Mouse (Mus musculus) hindbrain, embryonic 14.5 days (tissue): ENCODE results near the gene Dnajc5. TPM values are rescaled to one million over a fixed set of nuclear protein-coding genes. Genes with fewer than 3 reads are reported as not detected.
A peak's percentile ranks its signal among the peaks of the same experiment; 100 is the strongest.

ENCODE experiments used
- ATAC-seq: fragments of 200-750 bp; cut with Nextera tagmentation; 2 replicates; pipeline ENCODE4 v1.8.0; 2017; ENCODE audit warnings: moderate number of reproducible peaks, mild to moderate bottlenecking, moderate TSS enrichment, moderate library complexity; ENCODE audit not compliant: low FRiP score
- DNase-seq: peaks from one replicate; pipeline ENCODE4 v3.0.0-alpha.2; 2015; ENCODE audit warnings: low spot score
- H3K27ac ChIP-seq: fragments of 300-500 bp; sonication (generic); 2 replicates; pipeline ENCODE4 v1.5.1; 2014; ENCODE audit warnings: mild to moderate bottlenecking, moderate library complexity
- H3K27me3 ChIP-seq: fragments of 300-500 bp; sonication (generic); 2 replicates; pipeline ENCODE4 v1.6.1; 2014; ENCODE audit warnings: mild to moderate bottlenecking, low read length, mixed read lengths; ENCODE audit not compliant: control insufficient read depth, insufficient read depth
- H3K36me3 ChIP-seq: fragments of 300-500 bp; sonication (generic); replicated peaks from 2 replicates; pipeline ENCODE4 v1.6.1; 2014; ENCODE audit not compliant: control insufficient read depth, insufficient read depth
- H3K4me1 ChIP-seq: fragments of 300-500 bp; sonication (generic); replicated peaks from 2 replicates; pipeline ENCODE4 v1.6.1; 2014; ENCODE audit warnings: antibody characterized with exemption, low read length, mixed read lengths; ENCODE audit not compliant: control insufficient read depth, insufficient read depth
- H3K4me2 ChIP-seq: fragments of 300-500 bp; sonication (generic); replicated peaks from 2 replicates; pipeline ENCODE4 v1.6.1; 2014; ENCODE audit warnings: mild to moderate bottlenecking, moderate library complexity
- H3K4me3 ChIP-seq: fragments of 300-500 bp; sonication (generic); replicated peaks from 2 replicates; pipeline ENCODE4 v1.5.1; 2014; ENCODE audit warnings: mild to moderate bottlenecking, low read length
- H3K9ac ChIP-seq: fragments of 300-500 bp; sonication (generic); 2 replicates; pipeline ENCODE4 v1.6.1; 2014
- H3K9me3 ChIP-seq: fragments of 300-500 bp; sonication (generic); 2 replicates; pipeline ENCODE4 v1.6.1; 2016; ENCODE audit warnings: low read length; ENCODE audit not compliant: control insufficient read depth
- WGBS: fragments of 180-500 bp; shearing (Covaris S2); extraction: QIAGEN DNeasy Blood & Tissue Kit; methylation state at CpG from one replicate; pipeline ENCODE4 v1.1.7; 2014; 5-methylcytosine and 5-hydroxymethylcytosine counted together
- polyA plus RNA-seq: library from polyadenylated mRNA; unstranded; fragments of >200 nt; fragmentation: Nextera tagmentation; extraction: Ambion mirVana; gene quantifications from 2 replicates; pipeline ENCODE4 v1.2.1, GENCODE M21; 2014

Dnajc5 gene
- polyA plus RNA-seq, 1 experiment from 2014 or later: 234 TPM

DNA sequence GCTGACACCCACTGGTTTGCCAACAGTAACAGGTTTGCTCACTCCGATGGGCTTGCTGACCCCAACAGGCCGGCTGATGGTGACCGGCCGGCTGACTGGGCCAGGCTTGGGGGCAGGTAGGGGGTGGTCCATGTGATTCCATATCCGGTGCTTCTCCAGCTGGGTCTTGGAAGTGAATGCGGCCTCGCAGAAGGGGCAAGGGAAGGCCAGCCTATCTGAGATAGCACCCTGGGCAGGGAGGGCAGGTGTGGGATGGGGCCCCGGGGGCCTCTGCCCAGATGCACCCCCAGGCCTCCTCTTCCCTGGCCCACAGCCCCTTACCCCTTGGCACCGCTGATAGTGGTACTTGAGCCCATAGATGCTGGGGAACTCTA lies 69.4 kb downstream of the Dnajc5 start:
- ATAC-seq (no peak), DNase-seq (no peak)
- WGBS: 94% methylated on average over 9 of the region's 9 CpGs
- H3K4me3 ChIP-seq: no peak overlapping the region
- H3K4me1 ChIP-seq: peaks cover 12% of the 10 kb centered on the region
- no peak overlapping the region for H3K9ac ChIP-seq
- no peak overlapping the region for H3K4me2 ChIP-seq
- peaks cover 60% of the 10 kb centered on the region for H3K36me3 ChIP-seq
- H3K27me3 ChIP-seq: no peaks in the 10 kb centered on the region
- no peaks in the 10 kb centered on the region for H3K9me3 ChIP-seq
- no peak overlapping the region for H3K27ac ChIP-seq

DNA sequence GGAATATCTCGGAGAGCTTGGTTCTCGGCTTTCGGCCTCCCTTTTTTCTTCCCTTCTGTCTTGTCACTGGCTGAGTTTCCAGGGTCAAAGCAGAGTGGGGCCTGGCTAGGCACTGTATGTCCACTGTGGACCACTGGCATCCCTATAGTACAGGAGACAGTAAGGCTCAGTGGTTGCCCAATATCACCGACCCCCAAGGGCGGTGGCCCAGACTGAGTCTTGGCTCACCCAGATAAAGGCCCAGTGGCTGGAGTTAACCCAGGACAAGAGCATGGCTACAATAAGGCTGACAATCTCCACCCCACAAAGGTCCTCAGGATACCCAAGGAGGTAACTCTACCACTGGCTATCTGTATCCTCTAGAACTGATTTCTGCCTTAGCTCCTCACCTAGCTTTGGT lies 70.2 kb downstream of the Dnajc5 start:
- Histone ChIP-seq H3K36me3 (peaks cover 56% of the 10 kb centered on the region), H3K27ac (no peak overlapping the region), H3K9me3 (no peaks in the 10 kb centered on the region), H3K4me1 (peaks cover 12% of the 10 kb centered on the region), H3K9ac (no peak overlapping the region), H3K4me2 (0 out of 2 replicates have a peak overlapping the region, but pooled peaks have one; percentile 73), H3K27me3 (no peaks in the 10 kb centered on the region), H3K4me3 (no peak overlapping the region)
- ATAC-seq: no peak
- 98% methylated on average over 5 of the region's 5 CpGs for WGBS
- no peak for DNase-seq

DNA sequence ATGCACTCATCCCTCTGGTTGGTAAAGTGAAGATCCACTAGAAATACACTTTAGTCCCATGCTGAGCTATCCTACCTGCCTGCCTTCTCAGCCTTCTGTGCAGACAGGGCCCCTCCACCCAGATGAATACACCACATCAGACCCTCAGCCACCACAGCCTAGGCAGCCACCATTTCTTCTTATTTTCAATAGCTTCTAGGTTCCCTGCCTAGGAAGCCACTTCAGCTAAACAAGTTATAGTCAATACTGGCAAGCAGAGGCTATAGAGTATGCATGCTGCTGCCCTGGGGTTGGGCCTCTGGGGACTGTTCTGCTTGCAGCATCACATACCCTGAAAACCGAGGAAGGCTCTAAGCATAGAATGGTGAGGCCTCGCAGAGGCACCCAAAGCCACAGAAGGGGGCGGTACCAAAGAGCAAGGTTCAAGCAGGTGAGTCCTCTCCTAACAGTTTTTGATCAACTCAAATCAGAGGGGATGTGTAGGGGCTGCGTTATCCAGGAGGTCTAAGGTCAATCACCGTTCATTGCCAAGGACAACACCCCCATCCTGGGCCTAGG lies 71.3 kb downstream of the Dnajc5 start, which contains the start of gene Prpf6:
TSS of gene Prpf6 (plus strand) at position 341 of the 558 bp plus-strand sequence.
- ATAC-seq: no peak
- Histone ChIP-seq H3K9me3 (no peaks in the 10 kb centered on the region), H3K4me2 (peak within 1 kb of the TSS; percentile 73), H3K9ac (peak within 1 kb of the TSS; percentile 97), H3K27me3 (no peaks in the 10 kb centered on the region), H3K27ac (peak within 1 kb of the TSS; percentile 90), H3K4me3 (peak within 1 kb of the TSS; percentile 96), H3K4me1 (peaks cover 12% of the 10 kb centered on the region), H3K36me3 (peaks cover 56% of the 10 kb centered on the region)
- WGBS: 16% methylated on average over 5 of the region's 5 CpGs
- no peak for DNase-seq

DNA sequence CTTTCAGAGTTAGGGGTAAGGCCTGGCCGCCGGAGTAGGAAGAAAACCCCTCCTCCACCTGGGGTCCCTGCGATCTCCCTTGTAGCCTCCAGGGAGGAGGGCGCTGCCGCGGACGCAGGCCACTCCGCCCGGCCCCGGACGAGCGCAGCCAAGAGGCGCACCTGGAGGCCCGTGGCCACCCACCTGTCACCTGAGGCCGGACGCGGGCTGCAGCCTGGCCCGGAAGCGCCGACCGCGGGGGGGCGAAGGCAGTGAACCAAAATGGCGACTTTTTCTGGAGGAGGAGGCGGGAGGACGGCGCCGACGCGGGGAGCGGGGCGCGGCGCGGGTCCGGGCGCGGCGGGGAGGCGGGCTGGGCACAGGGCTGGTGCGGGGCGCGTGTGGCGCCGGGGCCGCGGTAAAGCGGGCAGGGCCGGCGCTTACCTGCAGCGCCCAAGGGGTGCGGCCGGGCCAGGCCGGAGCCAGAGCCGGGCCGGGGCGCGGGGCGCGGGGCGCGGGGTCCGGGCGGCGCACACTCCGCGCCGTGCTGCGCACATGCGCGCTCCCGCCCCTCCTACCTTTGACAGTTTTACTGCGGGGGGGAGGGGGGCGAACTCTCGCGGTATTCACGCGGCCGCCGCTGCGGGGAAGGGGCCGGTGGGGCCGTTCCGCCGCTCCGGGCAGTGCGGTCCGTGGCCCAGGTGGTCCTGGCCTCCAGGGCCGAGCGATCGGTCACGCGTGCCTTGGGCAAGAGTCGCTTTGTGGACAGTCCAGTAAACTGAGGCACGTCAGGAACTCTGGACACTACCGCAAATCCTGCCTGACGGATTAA lies 72.2 kb downstream of the Dnajc5 start, which contains the start of gene Zfp512b:
TSS of gene Zfp512b (minus strand) at position 573 of the 811 bp plus-strand sequence.
- DNase-seq (peak; percentile 78), ATAC-seq (peak; percentile 88)
- Histone ChIP-seq H3K4me3 (peak within 1 kb of the TSS; percentile 96), H3K9ac (peak within 1 kb of the TSS; percentile 97), H3K9me3 (no peaks in the 10 kb centered on the region), H3K27me3 (no peaks in the 10 kb centered on the region), H3K4me2 (peak within 1 kb of the TSS; percentile 73), H3K27ac (peak within 1 kb of the TSS; percentile 90), H3K36me3 (peaks cover 50% of the 10 kb centered on the region), H3K4me1 (peaks cover 14% of the 10 kb centered on the region)
- under 1% methylated on average over 65 of the region's 97 CpGs for WGBS

DNA sequence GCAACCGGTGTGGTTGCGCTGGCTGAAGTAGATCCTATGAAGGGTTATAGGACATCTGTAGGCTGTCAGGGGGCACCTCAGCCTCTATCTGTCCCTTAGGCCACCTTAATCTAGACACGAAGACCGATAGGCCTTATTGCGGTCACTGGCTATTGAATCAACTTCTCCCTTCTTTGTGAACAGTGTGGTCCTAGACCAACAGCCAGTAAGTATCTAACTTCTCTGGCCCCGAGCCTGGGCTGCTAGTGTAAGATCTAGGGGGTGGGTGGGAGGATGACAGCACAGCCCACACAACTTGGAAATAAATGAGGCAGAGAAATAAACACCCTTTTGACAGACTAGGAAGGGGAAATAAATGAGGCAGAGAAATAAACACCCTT lies 72.7 kb downstream of the Dnajc5 start:
- H3K27me3 ChIP-seq: no peaks in the 10 kb centered on the region
- peak overlapping the region; percentile 90 for H3K27ac ChIP-seq
- H3K4me2 ChIP-seq: peak overlapping the region; percentile 73
- H3K9me3 ChIP-seq: no peaks in the 10 kb centered on the region
- peaks cover 20% of the 10 kb centered on the region for H3K4me1 ChIP-seq
- H3K4me3 ChIP-seq: peak overlapping the region; percentile 96
- DNase-seq (peak; percentile 47), ATAC-seq (peak; percentile 18)
- 4% methylated on average over 6 of the region's 6 CpGs for WGBS
- peaks cover 44% of the 10 kb centered on the region for H3K36me3 ChIP-seq
- peak overlapping the region; percentile 97 for H3K9ac ChIP-seq

DNA sequence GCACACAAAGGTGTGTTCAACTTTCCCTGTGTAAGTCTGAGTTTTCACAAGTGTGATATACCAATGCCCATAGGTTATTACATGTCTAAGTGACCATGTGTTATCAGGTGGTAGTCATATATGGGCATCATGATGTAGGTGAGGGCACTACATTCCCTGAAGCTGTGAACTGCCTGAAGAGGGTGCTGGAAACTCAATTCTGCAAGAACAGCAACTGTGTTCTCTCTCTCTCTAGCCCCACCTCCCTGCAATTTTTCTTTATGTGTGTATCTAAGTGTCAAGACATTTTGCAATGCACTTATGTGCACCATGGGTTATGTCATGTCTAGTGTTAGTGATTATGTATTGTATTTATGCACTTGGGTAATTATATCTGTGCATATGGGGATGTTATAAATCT lies 73.7 kb downstream of the Dnajc5 start:
- H3K4me1 ChIP-seq: peaks cover 24% of the 10 kb centered on the region
- H3K27me3 ChIP-seq: no peaks in the 10 kb centered on the region
- ATAC-seq (no peak), DNase-seq (no peak)
- H3K27ac ChIP-seq: no peak overlapping the region
- H3K4me2 ChIP-seq: no peak overlapping the region
- no peak overlapping the region for H3K4me3 ChIP-seq
- no peak overlapping the region for H3K9ac ChIP-seq
- H3K36me3 ChIP-seq: peaks cover 35% of the 10 kb centered on the region
- no peaks in the 10 kb centered on the region for H3K9me3 ChIP-seq

DNA sequence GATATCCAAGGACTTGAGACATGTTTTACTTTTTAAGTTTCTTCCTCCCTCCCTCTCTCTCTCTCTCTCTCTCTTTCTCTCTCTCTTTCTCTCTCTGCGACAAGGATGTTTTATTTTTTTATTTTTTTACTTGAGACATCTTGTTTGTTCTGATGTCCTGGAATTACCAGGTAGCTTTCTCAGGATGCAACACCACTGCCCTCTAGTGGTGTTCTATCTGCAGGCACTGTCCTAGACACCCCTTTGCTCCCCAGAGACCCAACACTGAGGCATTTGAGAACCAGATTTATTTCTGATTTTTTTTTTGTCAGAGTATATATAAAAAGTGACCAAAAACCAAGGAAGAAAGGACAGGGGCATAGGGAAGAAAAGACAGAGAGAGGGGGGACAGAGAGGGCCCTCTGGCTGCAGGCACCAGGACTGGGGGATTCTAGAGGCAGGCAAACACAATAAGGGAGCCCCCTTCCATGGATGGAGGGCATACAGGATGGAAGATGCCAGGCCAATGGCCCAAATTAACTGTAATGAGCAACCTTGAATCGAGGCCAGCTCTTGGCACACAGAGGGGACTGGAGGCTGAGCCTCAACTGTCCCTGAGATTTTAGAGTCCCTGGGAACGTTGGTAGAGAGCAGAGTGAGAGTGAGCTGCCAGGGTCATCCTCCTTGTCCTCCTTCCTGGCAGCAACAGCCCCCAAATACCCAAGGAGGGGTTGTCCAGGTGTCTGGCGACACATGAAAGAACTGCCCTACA lies 74.8 kb downstream of the Dnajc5 start:
- Histone ChIP-seq H3K9me3 (no peaks in the 10 kb centered on the region), H3K27me3 (no peaks in the 10 kb centered on the region), H3K4me3 (no peak overlapping the region), H3K9ac (no peak overlapping the region), H3K36me3 (peaks cover 23% of the 10 kb centered on the region), H3K4me2 (no peak overlapping the region), H3K4me1 (peaks cover 33% of the 10 kb centered on the region), H3K27ac (no peak overlapping the region)
- ATAC-seq (no peak), DNase-seq (peak; percentile 70)
- 73% methylated on average over 4 of the region's 4 CpGs for whole genome bisulfite sequencing

DNA sequence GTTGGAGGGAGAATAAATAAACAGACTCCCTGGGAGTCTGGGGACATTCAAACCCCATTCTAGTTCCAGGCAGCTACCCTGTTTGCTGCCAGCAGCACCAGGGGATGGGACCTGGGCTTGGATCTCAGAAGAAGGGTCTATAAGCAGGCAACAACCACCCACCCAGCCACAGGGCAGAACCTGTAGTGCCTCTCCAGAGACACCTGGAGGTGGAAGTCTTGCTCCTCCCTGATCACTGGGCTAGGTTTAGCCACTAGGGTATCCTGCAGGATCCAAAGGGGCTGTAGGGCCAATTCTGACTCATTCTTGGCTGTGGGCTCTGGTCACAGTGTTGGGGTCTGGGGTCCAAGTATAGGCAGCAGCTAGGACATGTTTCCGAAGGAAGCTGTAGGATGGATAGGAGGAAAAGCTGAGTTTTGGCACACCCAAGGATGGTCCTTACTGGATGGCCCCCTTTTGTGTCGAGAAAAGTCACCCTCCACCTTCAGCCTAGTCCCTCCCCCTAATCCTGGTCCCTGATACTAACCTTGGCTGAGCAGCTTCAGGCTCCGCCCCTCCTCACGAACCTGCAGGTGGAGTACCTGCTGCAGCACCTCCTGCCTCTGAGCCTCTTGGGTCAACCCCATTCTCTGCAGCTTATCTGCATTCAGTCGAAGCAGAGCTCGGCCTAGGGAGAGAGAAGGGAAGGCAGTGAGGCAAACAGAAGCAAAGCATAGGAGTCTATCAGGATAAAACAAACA lies 76.1 kb downstream of the Dnajc5 start:
- H3K27me3 ChIP-seq: no peaks in the 10 kb centered on the region
- ATAC-seq (no peak), DNase-seq (no peak)
- peaks cover 32% of the 10 kb centered on the region for H3K4me1 ChIP-seq
- no peak overlapping the region for H3K4me2 ChIP-seq
- H3K36me3 ChIP-seq: peaks cover 17% of the 10 kb centered on the region
- 55% methylated on average over 6 of the region's 6 CpGs for WGBS
- H3K9ac ChIP-seq: no peak overlapping the region
- H3K27ac ChIP-seq: no peak overlapping the region
- H3K4me3 ChIP-seq: no peak overlapping the region
- no peaks in the 10 kb centered on the region for H3K9me3 ChIP-seq
